Mouse (Mus musculus) forebrain, embryonic 13.5 days (tissue): ENCODE results near the gene Akt3. TPM values are rescaled to one million over a fixed set of nuclear protein-coding genes. Genes with fewer than 3 reads are reported as not detected.

ENCODE experiments used
- ATAC-seq: fragments of 200-750 bp; cut with Nextera tagmentation; 2 replicates; pipeline ENCODE4 v1.8.0; 2017
- H3K27ac ChIP-seq: fragments of 300-500 bp; sonication (generic); 2 replicates; pipeline ENCODE4 v1.5.1; 2015; ENCODE audit warnings: inconsistent platforms, mild to moderate bottlenecking, moderate library complexity
- H3K27me3 ChIP-seq: fragments of 300-500 bp; sonication (generic); 2 replicates; pipeline ENCODE4 v1.6.1; 2015; ENCODE audit warnings: mild to moderate bottlenecking, inconsistent platforms
- H3K36me3 ChIP-seq: fragments of 300-500 bp; sonication (generic); 2 replicates; pipeline ENCODE4 v1.6.1; 2015; ENCODE audit warnings: mild to moderate bottlenecking, inconsistent platforms; ENCODE audit not compliant: poor library complexity, severe bottlenecking
- H3K4me1 ChIP-seq: fragments of 300-500 bp; sonication (generic); 2 replicates; pipeline ENCODE4 v1.6.1; 2015; ENCODE audit warnings: inconsistent platforms
- H3K4me2 ChIP-seq: fragments of 300-500 bp; sonication (generic); 2 replicates; pipeline ENCODE4 v1.6.1; 2015; ENCODE audit warnings: inconsistent platforms, mild to moderate bottlenecking, moderate library complexity
- H3K4me3 ChIP-seq: fragments of 300-500 bp; sonication (generic); 2 replicates; pipeline ENCODE4 v1.5.1; 2015; ENCODE audit warnings: mild to moderate bottlenecking, inconsistent platforms
- H3K9ac ChIP-seq: fragments of 300-500 bp; sonication (generic); 2 replicates; pipeline ENCODE4 v1.6.1; 2015; ENCODE audit warnings: mild to moderate bottlenecking, inconsistent platforms
- H3K9me3 ChIP-seq: fragments of 300-500 bp; sonication (generic); replicated peaks from 2 replicates; pipeline ENCODE4 v1.6.1; 2016; ENCODE audit warnings: inconsistent platforms
- WGBS: fragments of 180-500 bp; shearing (Covaris S2); methylation state at CpG from one replicate; pipeline ENCODE4 v1.1.7; 2015; 5-methylcytosine and 5-hydroxymethylcytosine counted together
- polyA plus RNA-seq: library from polyadenylated mRNA; unstranded; fragments of >200 nt; fragmentation: Nextera tagmentation; extraction: Ambion mirVana; gene quantifications from 2 replicates; pipeline ENCODE4 v1.2.1, GENCODE M21; 2015

Gene Akt3
- polyA plus RNA-seq, 1 experiment from 2014 or later, result 24.8 TPM

- Histone ChIP-seq H3K4me3 (no peak overlapping the region), H3K27ac (peak overlapping the region; percentile 97), H3K9ac (0 out of 2 replicates have a peak overlapping the region, but pooled peaks have one; percentile 23), H3K4me2 (no peak overlapping the region), H3K27me3 (no peaks in the 10 kb centered on the region), H3K36me3 (no peaks in the 10 kb centered on the region), H3K4me1 (peaks cover 82% of the 10 kb centered on the region), H3K9me3 (no peaks in the 10 kb centered on the region)
- ATAC-seq, result no peak
- WGBS, result 77% methylated on average over 18 of the region's 18 CpGs
Observed at GRCm38 (mm10) chr1:176993141-176994010, 264.6 kb downstream of the Akt3 start.

GRCm38 (mm10) chr1:176992517-176992916 lies 265.5 kb downstream of the Akt3 start:
- WGBS, result 16% methylated on average over 8 of the region's 8 CpGs
- Histone ChIP-seq H3K4me2 (no peak overlapping the region), H3K9me3 (no peaks in the 10 kb centered on the region), H3K36me3 (no peaks in the 10 kb centered on the region), H3K4me1 (peaks cover 76% of the 10 kb centered on the region), H3K27ac (peak overlapping the region; percentile 31; the same call in 1 of the 2 replicates), H3K4me3 (no peak overlapping the region), H3K27me3 (no peaks in the 10 kb centered on the region), H3K9ac (no peak overlapping the region)
- ATAC-seq, result no peak

- H3K9ac ChIP-seq, result no peak overlapping the region
- peaks cover 76% of the 10 kb centered on the region for H3K4me1 ChIP-seq
- no peaks in the 10 kb centered on the region for H3K9me3 ChIP-seq
- H3K36me3 ChIP-seq, result no peaks in the 10 kb centered on the region
- no peak overlapping the region for H3K27ac ChIP-seq
- no peak overlapping the region for H3K4me2 ChIP-seq
- H3K4me3 ChIP-seq, result no peak overlapping the region
- H3K27me3 ChIP-seq, result no peaks in the 10 kb centered on the region
- ATAC-seq, result no peak
- 96% methylated on average over 4 of the region's 4 CpGs for WGBS
Observed at GRCm38 (mm10) chr1:176991473-176991872, 266.5 kb downstream of the Akt3 start.

- no peak for ATAC-seq
Observed at GRCm38 (mm10) chr1:176986990-176987740, 270.8 kb downstream of the Akt3 start.

GRCm38 (mm10) chr1:176986275-176986674 lies 271.7 kb downstream of the Akt3 start:
- Histone ChIP-seq H3K4me3 (no peak overlapping the region), H3K9ac (no peak overlapping the region), H3K4me2 (no peak overlapping the region), H3K9me3 (no peaks in the 10 kb centered on the region), H3K27ac (no peak overlapping the region), H3K4me1 (peaks cover 48% of the 10 kb centered on the region), H3K36me3 (no peaks in the 10 kb centered on the region), H3K27me3 (0 out of 2 replicates have a peak, but pooled peaks cover 4% of the 10 kb centered on the region)
- ATAC-seq, result no peak
- WGBS, result 63% methylated on average over 6 of the region's 6 CpGs

More at GRCm38 (mm10) chr1:176986990-176987740, 270.8 kb downstream of the Akt3 start:
- H3K9ac ChIP-seq, result no peak overlapping the region
- 0 out of 2 replicates have a peak, but pooled peaks cover 3% of the 10 kb centered on the region for H3K27me3 ChIP-seq
- no peak overlapping the region for H3K4me3 ChIP-seq
- no peaks in the 10 kb centered on the region for H3K36me3 ChIP-seq
- H3K9me3 ChIP-seq, result no peaks in the 10 kb centered on the region
- WGBS, result 75% methylated on average over 6 of the region's 6 CpGs
- no peak overlapping the region for H3K27ac ChIP-seq
- H3K4me2 ChIP-seq, result no peak overlapping the region
- H3K4me1 ChIP-seq, result peaks cover 48% of the 10 kb centered on the region

- 58% methylated on average over 6 of the region's 6 CpGs for WGBS
- Histone ChIP-seq H3K9ac (no peak overlapping the region), H3K27ac (peak overlapping the region; percentile 51), H3K9me3 (no peaks in the 10 kb centered on the region), H3K4me3 (no peak overlapping the region), H3K4me2 (no peak overlapping the region), H3K4me1 (peaks cover 53% of the 10 kb centered on the region), H3K27me3 (0 out of 2 replicates have a peak, but pooled peaks cover 5% of the 10 kb centered on the region), H3K36me3 (no peaks in the 10 kb centered on the region)
- peak; percentile 48; the same call in 1 of the 2 replicates for ATAC-seq
Observed at GRCm38 (mm10) chr1:176985691-176986090, 272.3 kb downstream of the Akt3 start.

- Histone ChIP-seq H3K9me3 (no peaks in the 10 kb centered on the region), H3K9ac (no peak overlapping the region), H3K27me3 (0 out of 2 replicates have a peak, but pooled peaks cover 5% of the 10 kb centered on the region), H3K4me1 (peaks cover 45% of the 10 kb centered on the region), H3K4me3 (no peak overlapping the region), H3K4me2 (no peak overlapping the region), H3K36me3 (no peaks in the 10 kb centered on the region), H3K27ac (no peak overlapping the region)
- no peak for ATAC-seq
- 89% methylated on average over 8 of the region's 8 CpGs for WGBS
Observed at GRCm38 (mm10) chr1:176982671-176983070, 275.3 kb downstream of the Akt3 start.

- Histone ChIP-seq H3K27ac (no peak overlapping the region), H3K4me2 (no peak overlapping the region), H3K9me3 (no peaks in the 10 kb centered on the region), H3K9ac (no peak overlapping the region), H3K36me3 (no peaks in the 10 kb centered on the region), H3K27me3 (0 out of 2 replicates have a peak, but pooled peaks cover 5% of the 10 kb centered on the region), H3K4me3 (no peak overlapping the region), H3K4me1 (peaks cover 34% of the 10 kb centered on the region)
- no peak for ATAC-seq
- WGBS, result 69% methylated on average over 2 of the region's 2 CpGs
Observed at GRCm38 (mm10) chr1:176981511-176981910, 276.5 kb downstream of the Akt3 start.

- H3K27me3 ChIP-seq, result 0 out of 2 replicates have a peak, but pooled peaks cover 5% of the 10 kb centered on the region
- WGBS, result 63% methylated on average over 10 of the region's 10 CpGs
- H3K4me3 ChIP-seq, result no peak overlapping the region
- no peak overlapping the region for H3K9ac ChIP-seq
- H3K9me3 ChIP-seq, result no peaks in the 10 kb centered on the region
- peaks cover 27% of the 10 kb centered on the region for H3K4me1 ChIP-seq
- no peaks in the 10 kb centered on the region for H3K36me3 ChIP-seq
- H3K4me2 ChIP-seq, result no peak overlapping the region
- ATAC-seq, result no peak; the same call in 1 of the 2 replicates
- no peak overlapping the region for H3K27ac ChIP-seq
Observed at GRCm38 (mm10) chr1:176980801-176981400, 277.1 kb downstream of the Akt3 start.

- H3K9ac ChIP-seq, result no peak overlapping the region
- 79% methylated on average over 5 of the region's 5 CpGs for WGBS
- H3K27ac ChIP-seq, result no peak overlapping the region
- no peaks in the 10 kb centered on the region for H3K9me3 ChIP-seq
- ATAC-seq, result no peak
- 0 out of 2 replicates have a peak, but pooled peaks cover 5% of the 10 kb centered on the region for H3K27me3 ChIP-seq
- H3K4me2 ChIP-seq, result no peak overlapping the region
- H3K36me3 ChIP-seq, result no peaks in the 10 kb centered on the region
- no peak overlapping the region for H3K4me3 ChIP-seq
- H3K4me1 ChIP-seq, result peaks cover 20% of the 10 kb centered on the region
Observed at GRCm38 (mm10) chr1:176980140-176980539, 277.9 kb downstream of the Akt3 start.

GRCm38 (mm10) chr1:176979235-176979634 lies 278.8 kb downstream of the Akt3 start:
- H3K4me3 ChIP-seq, result no peak overlapping the region
- no peak for ATAC-seq
- peaks cover 18% of the 10 kb centered on the region for H3K4me1 ChIP-seq
- 0 out of 2 replicates have a peak, but pooled peaks cover 5% of the 10 kb centered on the region for H3K27me3 ChIP-seq
- H3K9me3 ChIP-seq, result no peaks in the 10 kb centered on the region
- no peak overlapping the region; the same call in 1 of the 2 replicates for H3K27ac ChIP-seq
- H3K36me3 ChIP-seq, result no peaks in the 10 kb centered on the region
- no peak overlapping the region for H3K4me2 ChIP-seq
- no peak overlapping the region for H3K9ac ChIP-seq
